14 mouse cellular contexts compared by ENCODE assay signal in genomic region chr4:148923976-148924375, GRCm38 (mm10).
DNase-seq lines count a peak whose midpoint lies in the region; ATAC-seq and TF ChIP-seq lines count a peak whose summit lies in the region.
"Had no signal": no experiment of that assay in that cellular context is flagged by ENCODE, and none has a peak within 500 bp of the region (broad histone marks: within the 10 kb centered on the region; RNA-seq: fewer than 3 reads in every experiment).

No protein-coding gene starts in this region.

- peaks cover 31% of the 10 kb centered on the region for H3K27me3 ChIP-seq in heart, embryonic 13.5 days (replicated peaks)
- H3K27me3 ChIP-seq in kidney, postnatal 0 days (ENCODE audit: insufficient read depth, low read length), result 0 out of 2 replicates have a peak, but pooled peaks cover 5% of the 10 kb centered on the region
- peaks cover 34% of the 10 kb centered on the region for H3K27me3 ChIP-seq in hindbrain, embryonic 14.5 days (ENCODE audit: control insufficient read depth, insufficient read depth, low read length)
- H3K27me3 ChIP-seq in myocyte (ENCODE audit: control insufficient read depth, insufficient read depth, insufficient read length), result peaks cover 35% of the 10 kb centered on the region
- H3K27me3 ChIP-seq in forebrain, embryonic 12.5 days, result peaks cover 72% of the 10 kb centered on the region

- peaks cover 99% of the 10 kb centered on the region for H3K4me1 ChIP-seq in heart, embryonic 13.5 days
- H3K4me1 ChIP-seq in kidney, postnatal 0 days (replicated peaks; ENCODE audit: insufficient read depth, low read length), result peaks cover 72% of the 10 kb centered on the region
- peaks cover 60% of the 10 kb centered on the region for H3K4me1 ChIP-seq in hindbrain, embryonic 14.5 days (replicated peaks; ENCODE audit: control insufficient read depth, insufficient read depth, low read length)
- peaks cover 70% of the 10 kb centered on the region for H3K4me1 ChIP-seq in forebrain, embryonic 12.5 days

- peak overlapping the region; percentile 61 for H3K9ac ChIP-seq in heart, embryonic 13.5 days
- no peak overlapping the region for H3K9ac ChIP-seq in kidney, postnatal 0 days (ENCODE audit: low read depth, low read length)
- no peak overlapping the region for H3K9ac ChIP-seq in hindbrain, embryonic 14.5 days
- H3K9ac ChIP-seq in forebrain, embryonic 12.5 days, result no peak overlapping the region

- H3K4me2 ChIP-seq in heart, embryonic 13.5 days, result no peak overlapping the region
- no peak overlapping the region for H3K4me2 ChIP-seq in kidney, postnatal 0 days (ENCODE audit: low read length)
- no peak overlapping the region for H3K4me2 ChIP-seq in hindbrain, embryonic 14.5 days (replicated peaks)
- peak overlapping the region; percentile 9 for H3K4me2 ChIP-seq in myocyte (ENCODE audit: low read depth)
- no peak overlapping the region for H3K4me2 ChIP-seq in forebrain, embryonic 12.5 days

- peaks cover under 1% of the 10 kb centered on the region; the same call in 1 of the 2 replicates for H3K36me3 ChIP-seq in heart, embryonic 13.5 days
- no peaks in the 10 kb centered on the region for H3K36me3 ChIP-seq in kidney, postnatal 0 days (ENCODE audit: insufficient read depth, low read length)
- no peaks in the 10 kb centered on the region for H3K36me3 ChIP-seq in hindbrain, embryonic 14.5 days (replicated peaks; ENCODE audit: control insufficient read depth, insufficient read depth)
- H3K36me3 ChIP-seq in myocyte (ENCODE audit: control insufficient read depth, insufficient read depth), result no peaks in the 10 kb centered on the region
- no peaks in the 10 kb centered on the region for H3K36me3 ChIP-seq in forebrain, embryonic 12.5 days (replicated peaks)

- TF ChIP-seq POLR2A in myocyte (IDR thresholded peaks at IDR 0.05; ENCODE audit: insufficient read length, low read depth), result no peak

- H3K9me3 ChIP-seq in heart, embryonic 13.5 days, result no peaks in the 10 kb centered on the region
- no peaks in the 10 kb centered on the region for H3K9me3 ChIP-seq in kidney, postnatal 0 days (replicated peaks; ENCODE audit: low read length)
- no peaks in the 10 kb centered on the region for H3K9me3 ChIP-seq in hindbrain, embryonic 14.5 days (ENCODE audit: control insufficient read depth, low read length)
- H3K9me3 ChIP-seq in forebrain, embryonic 12.5 days, result no peaks in the 10 kb centered on the region

- no peak overlapping the region for H3ac ChIP-seq in myocyte (ENCODE audit: control insufficient read depth, insufficient read length)

- WGBS in heart, embryonic 13.5 days, result 61% methylated on average over 8 of the region's 8 CpGs
- WGBS in kidney, postnatal 0 days, result 31% methylated on average over 8 of the region's 8 CpGs
- 65% methylated on average over 8 of the region's 8 CpGs for WGBS in hindbrain, embryonic 14.5 days
- WGBS in forebrain, embryonic 12.5 days, result 72% methylated on average over 8 of the region's 8 CpGs

- no peaks in the 10 kb centered on the region for H3K79me2 ChIP-seq in myocyte (ENCODE audit: control insufficient read depth, insufficient read depth)

- DNase-seq in heart, adult 11 months, result no peak
- peak; percentile 80 for DNase-seq in kidney, postnatal 0 days (ENCODE audit: low spot score)
- DNase-seq in kidney, postnatal 25 days, result no peak
- DNase-seq in hindbrain, embryonic 14.5 days (ENCODE audit: low spot score), result no peak
- no peak for DNase-seq in right cerebral cortex, postnatal 10 days (ENCODE audit: low spot score in 2 of 2)
- DNase-seq: cerebellum, adult 11-12 months; kidney, adult 8-10 months; spleen, adult 18-20 months had no signal

- no peak for TF ChIP-seq CTCF in kidney, postnatal 0 days (IDR thresholded peaks at IDR 0.05; ENCODE audit: low read depth)

- H3K4me3 ChIP-seq in heart, embryonic 13.5 days, result no peak overlapping the region
- no peak overlapping the region for H3K4me3 ChIP-seq in kidney, postnatal 0 days (replicated peaks; ENCODE audit: low read depth, low read length)
- H3K4me3 ChIP-seq in hindbrain, embryonic 14.5 days (replicated peaks; ENCODE audit: low read length), result no peak overlapping the region
- H3K4me3 ChIP-seq in myocyte, result no peak overlapping the region
- H3K4me3 ChIP-seq in forebrain, embryonic 12.5 days (replicated peaks), result no peak overlapping the region

- peak overlapping the region; percentile 97 for H3K27ac ChIP-seq in heart, embryonic 13.5 days (replicated peaks)
- peak overlapping the region; percentile 55 for H3K27ac ChIP-seq in kidney, postnatal 0 days
- peak overlapping the region; percentile 38; the same call in 1 of the 2 replicates for H3K27ac ChIP-seq in hindbrain, embryonic 14.5 days
- no peak overlapping the region for H3K27ac ChIP-seq in forebrain, embryonic 12.5 days
- H3K27ac ChIP-seq: macrophage had no signal

- ATAC-seq in heart, embryonic 13.5 days (ENCODE audit: extremely low read depth, insufficient number of reproducible peaks, low FRiP score, low TSS enrichment), result no peak
- ATAC-seq in kidney, postnatal 0 days (replicated peaks; ENCODE audit: low FRiP score, low read depth), result no peak
- no peak for ATAC-seq in hindbrain, embryonic 14.5 days (ENCODE audit: low FRiP score)
- ATAC-seq in forebrain, embryonic 12.5 days (ENCODE audit: low FRiP score), result no peak
- ATAC-seq: activated CD4-positive, CD25-positive, alpha-beta regulatory T cell, adult 4 months; midbrain, embryonic 16.5 days had no signal

TF ChIP-seq in myocyte, 11 proteins besides CTCF, POLR2A, EP300 and RAD21:
- TF ChIP-seq TCF3 (IDR thresholded peaks at IDR 0.05; ENCODE audit: insufficient read length, low read depth) (peak; percentile 30), E2F4 (IDR thresholded peaks at IDR 0.05; ENCODE audit: insufficient read depth) (no peak), MYOG (IDR thresholded peaks at IDR 0.05; ENCODE audit: control insufficient read depth in 1 of 3, insufficient read depth in 1 of 3, insufficient read length in 2 of 3, low read depth in 2 of 3) (peak; percentile 44 to 88 (median 59)), MYOD1 (IDR thresholded peaks at IDR 0.05; ENCODE audit: control insufficient read depth in 1 of 3, insufficient read length in 2 of 3, low read depth in 2 of 3) (peak in 2 of 3 experiments; percentile 58 to 86), TCF12 (IDR thresholded peaks at IDR 0.05; ENCODE audit: insufficient read depth, poor library complexity, severe bottlenecking) (peak; percentile 33)
